16 mouse cellular contexts compared by ENCODE assay signal in genomic region chr15:93479445-93479844, GRCm38 (mm10).
A peak's percentile ranks its signal among the peaks of the same experiment; 100 is the strongest.
DNase-seq lines count a peak whose midpoint lies in the region; ATAC-seq and TF ChIP-seq lines count a peak whose summit lies in the region.
"Had no signal": no experiment of that assay in that cellular context is flagged by ENCODE, and none has a peak within 500 bp of the region (broad histone marks: within the 10 kb centered on the region; RNA-seq: fewer than 3 reads in every experiment).

No protein-coding gene starts in this region.

- no peaks in the 10 kb centered on the region for H3K36me3 ChIP-seq in forebrain, embryonic 15.5 days
- H3K36me3 ChIP-seq in forebrain, embryonic 12.5 days (replicated peaks): no peaks in the 10 kb centered on the region
- no peaks in the 10 kb centered on the region for H3K36me3 ChIP-seq in midbrain, embryonic 13.5 days
- no peaks in the 10 kb centered on the region for H3K36me3 ChIP-seq in midbrain, embryonic 11.5 days (ENCODE audit: control insufficient read depth, insufficient read depth, low read length)
- H3K36me3 ChIP-seq: embryonic facial prominence, embryonic 15.5 days; heart, embryonic 12.5 days; hindbrain, embryonic 15.5 days; limb, embryonic 15.5 days; neural tube, embryonic 12.5 days had no signal

- no peak overlapping the region for H3K4me3 ChIP-seq in forebrain, embryonic 15.5 days
- no peak overlapping the region for H3K4me3 ChIP-seq in forebrain, embryonic 12.5 days (replicated peaks)
- no peak overlapping the region for H3K4me3 ChIP-seq in midbrain, embryonic 13.5 days (replicated peaks)
- H3K4me3 ChIP-seq in midbrain, embryonic 11.5 days (ENCODE audit: low read depth, low read length): no peak overlapping the region
- H3K4me3 ChIP-seq in gastrocnemius, adult 2 months: no peak overlapping the region
- H3K4me3 ChIP-seq: embryonic facial prominence, embryonic 15.5 days; heart, embryonic 12.5 days; hindbrain, embryonic 15.5 days; limb, embryonic 15.5 days; neural tube, embryonic 12.5 days had no signal

- no peak for DNase-seq in midbrain, embryonic 11.5 days (ENCODE audit: low spot score, missing footprints)
- DNase-seq in fibroblast of lung, adult 2 months (ENCODE audit: low read depth): peak; percentile 11
- peak; percentile 13 for DNase-seq in retina, embryonic 14.5 days (ENCODE audit: low spot score)
- DNase-seq in gastrocnemius, adult 2 months: no peak
- DNase-seq in heart, adult 8-10 months (ENCODE audit: low spot score): no peak
- DNase-seq: cerebellum, postnatal 36 days; kidney, adult 2 months; lung, adult 2 months had no signal

- intact Hi-C loops in gastrocnemius, adult 2 months (cut with DNase I): no loop called here

- H3K4me1 ChIP-seq in forebrain, embryonic 15.5 days: peaks cover 16% of the 10 kb centered on the region
- H3K4me1 ChIP-seq in forebrain, embryonic 12.5 days: peaks cover 4% of the 10 kb centered on the region
- H3K4me1 ChIP-seq in midbrain, embryonic 13.5 days (replicated peaks): peaks cover 7% of the 10 kb centered on the region
- H3K4me1 ChIP-seq in midbrain, embryonic 11.5 days (ENCODE audit: control insufficient read depth, insufficient read depth, low read length): no peaks in the 10 kb centered on the region
- H3K4me1 ChIP-seq: embryonic facial prominence, embryonic 15.5 days; hindbrain, embryonic 15.5 days; neural tube, embryonic 12.5 days had no signal

- no peak overlapping the region for H3K9ac ChIP-seq in forebrain, embryonic 15.5 days (replicated peaks)
- no peak overlapping the region for H3K9ac ChIP-seq in forebrain, embryonic 12.5 days
- no peak overlapping the region for H3K9ac ChIP-seq in midbrain, embryonic 13.5 days (replicated peaks)
- no peak overlapping the region for H3K9ac ChIP-seq in midbrain, embryonic 11.5 days (ENCODE audit: low read length)
- H3K9ac ChIP-seq: embryonic facial prominence, embryonic 15.5 days; heart, embryonic 12.5 days; hindbrain, embryonic 15.5 days; limb, embryonic 15.5 days; neural tube, embryonic 12.5 days had no signal

- 12% methylated on average over 4 of the region's 4 CpGs for WGBS in forebrain, embryonic 15.5 days
- WGBS in forebrain, embryonic 12.5 days: 42% methylated on average over 4 of the region's 4 CpGs
- 40% methylated on average over 4 of the region's 4 CpGs for WGBS in midbrain, embryonic 13.5 days
- WGBS in midbrain, embryonic 11.5 days: 70% methylated on average over 4 of the region's 4 CpGs

- TF ChIP-seq CTCF in gastrocnemius, adult 2 months (IDR thresholded peaks at IDR 0.05): no peak

- no peak overlapping the region for H3K4me2 ChIP-seq in forebrain, embryonic 15.5 days (replicated peaks)
- no peak overlapping the region for H3K4me2 ChIP-seq in forebrain, embryonic 12.5 days
- H3K4me2 ChIP-seq in midbrain, embryonic 13.5 days (replicated peaks): no peak overlapping the region
- H3K4me2 ChIP-seq in midbrain, embryonic 11.5 days: no peak overlapping the region
- H3K4me2 ChIP-seq: embryonic facial prominence, embryonic 15.5 days; heart, embryonic 12.5 days; hindbrain, embryonic 15.5 days; limb, embryonic 15.5 days; neural tube, embryonic 12.5 days had no signal

- H3K9me3 ChIP-seq in forebrain, embryonic 15.5 days: no peaks in the 10 kb centered on the region
- no peaks in the 10 kb centered on the region for H3K9me3 ChIP-seq in forebrain, embryonic 12.5 days
- no peaks in the 10 kb centered on the region for H3K9me3 ChIP-seq in midbrain, embryonic 13.5 days
- H3K9me3 ChIP-seq in midbrain, embryonic 11.5 days (ENCODE audit: control insufficient read depth, low read length): no peaks in the 10 kb centered on the region
- H3K9me3 ChIP-seq: embryonic facial prominence, embryonic 15.5 days; heart, embryonic 12.5 days; hindbrain, embryonic 15.5 days; limb, embryonic 15.5 days; neural tube, embryonic 12.5 days had no signal

- H3K27ac ChIP-seq in forebrain, embryonic 15.5 days (replicated peaks): peak overlapping the region; percentile 66
- no peak overlapping the region for H3K27ac ChIP-seq in forebrain, embryonic 12.5 days
- H3K27ac ChIP-seq in midbrain, embryonic 13.5 days: peak overlapping the region; percentile 25; the same call in 1 of the 2 replicates
- no peak overlapping the region for H3K27ac ChIP-seq in midbrain, embryonic 11.5 days (ENCODE audit: low read depth, low read length)
- no peak overlapping the region for H3K27ac ChIP-seq in gastrocnemius, adult 2 months
- H3K27ac ChIP-seq: embryonic facial prominence, embryonic 15.5 days; hindbrain, embryonic 15.5 days; limb, embryonic 15.5 days; neural tube, embryonic 12.5 days had no signal

- H3K27me3 ChIP-seq in forebrain, embryonic 15.5 days: no peaks in the 10 kb centered on the region
- H3K27me3 ChIP-seq in forebrain, embryonic 12.5 days: no peaks in the 10 kb centered on the region
- no peaks in the 10 kb centered on the region for H3K27me3 ChIP-seq in midbrain, embryonic 13.5 days
- no peaks in the 10 kb centered on the region for H3K27me3 ChIP-seq in midbrain, embryonic 11.5 days (ENCODE audit: control insufficient read depth, insufficient read depth, low read length)
- H3K27me3 ChIP-seq: embryonic facial prominence, embryonic 15.5 days; heart, embryonic 12.5 days; hindbrain, embryonic 15.5 days; limb, embryonic 15.5 days; neural tube, embryonic 12.5 days had no signal

- ATAC-seq in forebrain, embryonic 15.5 days (replicated peaks): peak; percentile 57; the same call in 1 of the 2 replicates
- no peak for ATAC-seq in forebrain, embryonic 12.5 days (ENCODE audit: low FRiP score)
- no peak for ATAC-seq in midbrain, embryonic 13.5 days
- ATAC-seq in midbrain, embryonic 11.5 days (ENCODE audit: low FRiP score): no peak

Comparison
In these comparisons a context has a peak if more than half of its experiments do, and no peak if none do; other contexts are left out.
1. H3K27ac ChIP-seq: peak in forebrain, embryonic 15.5 days (single experiment) and midbrain, embryonic 13.5 days (single experiment); none in forebrain, embryonic 12.5 days (single experiment), midbrain, embryonic 11.5 days (single experiment) and gastrocnemius, adult 2 months (single experiment).
2. DNase-seq: peak in fibroblast of lung, adult 2 months (single experiment) and retina, embryonic 14.5 days (single experiment); none in midbrain, embryonic 11.5 days (single experiment), gastrocnemius, adult 2 months (single experiment) and heart, adult 8-10 months (single experiment).